In genomic region chr10:69581525-69581924, GRCm38 (mm10) we compare ENCODE assay signal across 16 mouse cellular contexts.
A peak's percentile ranks its signal among the peaks of the same experiment; 100 is the strongest.
DNase-seq lines count a peak whose midpoint lies in the region; ATAC-seq and TF ChIP-seq lines count a peak whose summit lies in the region.
"Had no signal": no experiment of that assay in that cellular context is flagged by ENCODE, and none has a peak within 500 bp of the region (broad histone marks: within the 10 kb centered on the region; RNA-seq: fewer than 3 reads in every experiment).

No protein-coding gene starts in this region.

- intact Hi-C loops in gastrocnemius, adult 2 months (cut with DNase I), result no loop called here

- ATAC-seq in midbrain, postnatal 0 days (ENCODE audit: low FRiP score), result no peak
- ATAC-seq in midbrain, embryonic 15.5 days (replicated peaks), result no peak
- no peak for ATAC-seq in megakaryocyte-erythroid progenitor cell, adult 5-6 weeks (replicated peaks; ENCODE audit: low FRiP score, low TSS enrichment, poor library complexity, severe bottlenecking)
- ATAC-seq: forebrain, embryonic 14.5 days; hindbrain, embryonic 16.5 days had no signal

- no peak overlapping the region for H3K27ac ChIP-seq in gastrocnemius, adult 2 months
- peak overlapping the region; percentile 62; the same call in 1 of the 2 replicates for H3K27ac ChIP-seq in layer of hippocampus, adult 2 months
- H3K27ac ChIP-seq in midbrain, postnatal 0 days (ENCODE audit: low read depth, low read length), result no peak overlapping the region
- H3K27ac ChIP-seq in midbrain, embryonic 15.5 days, result no peak overlapping the region
- H3K27ac ChIP-seq: embryonic facial prominence, embryonic 10.5 days had no signal

- no peak overlapping the region for H3K4me2 ChIP-seq in midbrain, postnatal 0 days (ENCODE audit: low read depth, low read length, poor library complexity, severe bottlenecking)
- H3K4me2 ChIP-seq in midbrain, embryonic 15.5 days, result no peak overlapping the region
- H3K4me2 ChIP-seq: heart, embryonic 12.5 days had no signal

- H3K4me3 ChIP-seq in gastrocnemius, adult 2 months, result no peak overlapping the region
- no peak overlapping the region for H3K4me3 ChIP-seq in layer of hippocampus, adult 2 months
- no peak overlapping the region for H3K4me3 ChIP-seq in midbrain, postnatal 0 days (ENCODE audit: low read depth, low read length)
- H3K4me3 ChIP-seq in midbrain, embryonic 15.5 days, result no peak overlapping the region
- H3K4me3 ChIP-seq: embryonic facial prominence, embryonic 10.5 days; heart, embryonic 12.5 days had no signal

- no peaks in the 10 kb centered on the region for H3K27me3 ChIP-seq in midbrain, postnatal 0 days (ENCODE audit: insufficient read depth, low read length)
- H3K27me3 ChIP-seq in midbrain, embryonic 15.5 days (replicated peaks), result no peaks in the 10 kb centered on the region
- H3K27me3 ChIP-seq: heart, embryonic 12.5 days had no signal

- no peaks in the 10 kb centered on the region for H3K9me3 ChIP-seq in midbrain, postnatal 0 days (ENCODE audit: low read length)
- no peaks in the 10 kb centered on the region for H3K9me3 ChIP-seq in midbrain, embryonic 15.5 days
- H3K9me3 ChIP-seq: embryonic facial prominence, embryonic 10.5 days; heart, embryonic 12.5 days had no signal

- no peaks in the 10 kb centered on the region for H3K36me3 ChIP-seq in midbrain, postnatal 0 days (ENCODE audit: insufficient read depth, low read length)
- no peaks in the 10 kb centered on the region for H3K36me3 ChIP-seq in midbrain, embryonic 15.5 days (replicated peaks)
- H3K36me3 ChIP-seq: embryonic facial prominence, embryonic 10.5 days had no signal

- H3K9ac ChIP-seq in midbrain, postnatal 0 days (replicated peaks; ENCODE audit: low read length, poor library complexity, severe bottlenecking), result no peak overlapping the region
- H3K9ac ChIP-seq in midbrain, embryonic 15.5 days, result no peak overlapping the region
- H3K9ac ChIP-seq: heart, embryonic 12.5 days had no signal

- WGBS in midbrain, postnatal 0 days, result 88% methylated on average over 2 of the region's 2 CpGs
- WGBS in midbrain, embryonic 15.5 days, result 91% methylated on average over 2 of the region's 2 CpGs

- TF ChIP-seq CTCF in gastrocnemius, adult 2 months (IDR thresholded peaks at IDR 0.05), result peak; percentile 14; the same call in 1 of the 2 replicates
- TF ChIP-seq CTCF in layer of hippocampus, adult 2 months (conservative IDR thresholded peaks at IDR 0.05), result peak; percentile 62
- peak; percentile 33; the same call in 1 of the 2 replicates for TF ChIP-seq CTCF in midbrain, postnatal 0 days (IDR thresholded peaks at IDR 0.05)

- 0 out of 2 replicates have a peak, but pooled peaks cover 3% of the 10 kb centered on the region for H3K4me1 ChIP-seq in midbrain, postnatal 0 days (ENCODE audit: insufficient read depth, low read length)
- H3K4me1 ChIP-seq in midbrain, embryonic 15.5 days, result peaks cover 40% of the 10 kb centered on the region

- DNase-seq in gastrocnemius, adult 2 months, result no peak
- DNase-seq in gastrocnemius, adult 18-20 months (ENCODE audit: low spot score), result no peak
- DNase-seq in layer of hippocampus, adult 2 months (ENCODE audit: low spot score in 2 of 2), result no peak
- DNase-seq in layer of hippocampus, adult 9-10 months (ENCODE audit: low spot score), result no peak
- DNase-seq in midbrain, postnatal 0 days (ENCODE audit: low spot score), result no peak
- DNase-seq: adrenal gland, adult 2 months; adrenal gland, postnatal 25 days; cerebellum, adult 2 months; cerebellum, postnatal 10 days; gastrocnemius, postnatal 14 days had no signal
